Comparison of ENCODE assay signal across 23 mouse cellular contexts in the genomic region with DNA sequence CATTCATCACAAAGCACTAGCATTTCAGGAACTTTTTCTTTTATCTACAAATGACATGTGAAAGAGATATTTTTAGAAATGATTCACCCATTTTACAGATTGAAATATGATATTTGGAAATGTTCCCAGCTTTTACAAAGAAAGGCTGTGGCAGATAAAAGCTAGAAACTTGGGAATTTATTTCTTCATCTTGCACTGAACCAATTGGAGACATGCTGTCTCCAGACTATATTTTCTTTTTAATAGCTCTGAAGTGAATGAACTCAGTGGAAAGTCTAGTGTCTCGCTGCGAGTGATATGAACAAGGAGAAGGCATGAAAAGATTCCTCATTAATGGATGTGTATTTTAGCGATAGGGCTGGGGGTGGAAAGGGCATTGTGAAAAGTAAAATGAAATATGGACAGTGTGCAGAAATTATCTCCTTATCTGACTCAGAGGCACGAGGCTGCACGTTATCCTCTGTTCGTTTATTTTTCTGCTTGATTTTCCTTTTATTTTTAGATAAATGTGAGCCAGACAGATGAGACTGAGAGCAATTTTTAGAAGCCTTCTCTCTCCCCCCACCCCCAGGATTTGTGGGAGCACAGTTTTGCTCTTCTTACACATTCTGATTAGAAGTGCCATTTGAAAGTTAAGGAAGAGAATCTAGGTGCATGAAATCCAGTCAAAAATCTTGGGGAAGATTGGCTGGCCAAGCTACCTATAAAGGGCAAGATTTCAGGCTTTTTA.
DNase-seq lines count a peak whose midpoint lies in the region; ATAC-seq and TF ChIP-seq lines count a peak whose summit lies in the region.
"Had no signal": no experiment of that assay in that cellular context is flagged by ENCODE, and none has a peak within 500 bp of the region (broad histone marks: within the 10 kb centered on the region; RNA-seq: fewer than 3 reads in every experiment).

No protein-coding gene starts in this region.

- no peaks in the 10 kb centered on the region for H3K9me3 ChIP-seq in kidney, embryonic 14.5 days (ENCODE audit: control insufficient read depth, low read length)
- H3K9me3 ChIP-seq in lung, postnatal 0 days (ENCODE audit: low read length), result no peaks in the 10 kb centered on the region
- H3K9me3 ChIP-seq: embryonic facial prominence, embryonic 15.5 days; hindbrain, embryonic 13.5 days; liver, embryonic 12.5 days; midbrain, embryonic 15.5 days; neural tube, embryonic 12.5 days had no signal

- peak overlapping the region; percentile 37; the same call in 1 of the 2 replicates for H3K27ac ChIP-seq in kidney, embryonic 14.5 days (ENCODE audit: low read depth, low read length)
- H3K27ac ChIP-seq in lung, postnatal 0 days (ENCODE audit: low read length), result 0 out of 2 replicates have a peak overlapping the region, but pooled peaks have one; percentile 26
- H3K27ac ChIP-seq: embryonic facial prominence, embryonic 15.5 days; heart, adult 2 months; hindbrain, embryonic 13.5 days; left cerebral cortex, adult 2 months; liver, embryonic 12.5 days; midbrain, embryonic 15.5 days; neural tube, embryonic 12.5 days had no signal

- H3K9ac ChIP-seq in kidney, embryonic 14.5 days (ENCODE audit: low read depth, low read length), result no peak overlapping the region
- no peak overlapping the region for H3K9ac ChIP-seq in lung, postnatal 0 days (replicated peaks; ENCODE audit: low read depth)
- H3K9ac ChIP-seq: embryonic facial prominence, embryonic 15.5 days; hindbrain, embryonic 13.5 days; liver, embryonic 12.5 days; midbrain, embryonic 15.5 days; neural tube, embryonic 12.5 days had no signal

- 51% methylated on average over 6 of the region's 6 CpGs for WGBS in kidney, embryonic 14.5 days
- WGBS in lung, postnatal 0 days, result 23% methylated on average over 6 of the region's 6 CpGs
- 28% methylated on average over 6 of the region's 6 CpGs for WGBS in lung, adult 2 months

- H3K4me3 ChIP-seq in kidney, embryonic 14.5 days (ENCODE audit: low read length), result no peak overlapping the region
- H3K4me3 ChIP-seq in lung, postnatal 0 days (ENCODE audit: low read depth, low read length), result no peak overlapping the region
- no peak overlapping the region for H3K4me3 ChIP-seq in lung, adult 2 months (replicated peaks; ENCODE audit: extremely low read depth, low read depth, low read length)
- H3K4me3 ChIP-seq: embryonic facial prominence, embryonic 15.5 days; heart, adult 2 months; hindbrain, embryonic 13.5 days; left cerebral cortex, adult 2 months; liver, embryonic 12.5 days; midbrain, embryonic 15.5 days; neural tube, embryonic 12.5 days had no signal

- no peak for TF ChIP-seq EP300 in lung, postnatal 0 days (IDR thresholded peaks at IDR 0.05)

- no peaks in the 10 kb centered on the region for H3K36me3 ChIP-seq in kidney, embryonic 14.5 days (ENCODE audit: control insufficient read depth, insufficient read depth, low read length)
- no peaks in the 10 kb centered on the region for H3K36me3 ChIP-seq in lung, postnatal 0 days (ENCODE audit: insufficient read depth, low read length)
- H3K36me3 ChIP-seq: embryonic facial prominence, embryonic 15.5 days; hindbrain, embryonic 13.5 days; liver, embryonic 12.5 days; midbrain, embryonic 15.5 days; neural tube, embryonic 12.5 days had no signal

- H3K4me1 ChIP-seq in kidney, embryonic 14.5 days (ENCODE audit: control insufficient read depth, insufficient read depth, low read length), result no peaks in the 10 kb centered on the region
- no peaks in the 10 kb centered on the region for H3K4me1 ChIP-seq in lung, postnatal 0 days (ENCODE audit: insufficient read depth, low read depth, low read length)
- no peaks in the 10 kb centered on the region; the same call in 1 of the 2 replicates for H3K4me1 ChIP-seq in lung, adult 2 months (ENCODE audit: control insufficient read depth, insufficient read depth, low read length)
- H3K4me1 ChIP-seq: embryonic facial prominence, embryonic 15.5 days; hindbrain, embryonic 13.5 days; liver, embryonic 12.5 days; midbrain, embryonic 15.5 days; neural tube, embryonic 12.5 days had no signal

- no peak overlapping the region for H3K4me2 ChIP-seq in kidney, embryonic 14.5 days (replicated peaks; ENCODE audit: low read depth, low read length)
- H3K4me2 ChIP-seq in lung, postnatal 0 days (replicated peaks; ENCODE audit: low read depth, low read length), result no peak overlapping the region
- H3K4me2 ChIP-seq: embryonic facial prominence, embryonic 15.5 days; hindbrain, embryonic 13.5 days; liver, embryonic 12.5 days; midbrain, embryonic 15.5 days; neural tube, embryonic 12.5 days had no signal

- H3K27me3 ChIP-seq in kidney, embryonic 14.5 days (ENCODE audit: control insufficient read depth, insufficient read depth, low read length), result no peaks in the 10 kb centered on the region
- no peaks in the 10 kb centered on the region for H3K27me3 ChIP-seq in lung, postnatal 0 days (replicated peaks; ENCODE audit: insufficient read depth, low read length)
- H3K27me3 ChIP-seq: embryonic facial prominence, embryonic 15.5 days; hindbrain, embryonic 13.5 days; liver, embryonic 12.5 days; midbrain, embryonic 15.5 days; neural tube, embryonic 12.5 days had no signal

- DNase-seq in kidney, adult 18-20 months, result no peak
- peak; percentile 66 for DNase-seq in lung, postnatal 0 days (ENCODE audit: low spot score)
- no peak for DNase-seq in lung, adult 2 months
- DNase-seq in brain, adult 2 months (ENCODE audit: low read depth, low spot score), result peak; percentile 55
- peak; percentile 44 for DNase-seq in kidney, postnatal 14 days
- DNase-seq in gastrocnemius, postnatal 25 days, result no peak
- DNase-seq in testis, postnatal 14 days (ENCODE audit: low spot score), result no peak
- DNase-seq: adrenal gland, postnatal 14 days; cerebellum, adult 9-10 months; gastrocnemius, postnatal 14 days; heart, adult 2 months; heart, postnatal 36 days; lung, adult 18-20 months; lung, postnatal 36 days; thymus, postnatal 25 days had no signal

- TF ChIP-seq CTCF in lung, postnatal 0 days (IDR thresholded peaks at IDR 0.05), result no peak
- no peak for TF ChIP-seq CTCF in lung, adult 2 months (IDR thresholded peaks at IDR 0.05; ENCODE audit: insufficient read depth, low read length)

- ATAC-seq in kidney, embryonic 14.5 days (ENCODE audit: low FRiP score, low TSS enrichment), result peak; percentile 62; the same call in 1 of the 2 replicates
- ATAC-seq in lung, postnatal 0 days, result no peak
- ATAC-seq: forebrain, embryonic 14.5 days; liver, embryonic 12.5 days; midbrain, embryonic 15.5 days had no signal

- no peak for TF ChIP-seq POLR2A in lung, adult 2 months (IDR thresholded peaks at IDR 0.05; ENCODE audit: borderline replicate concordance, extremely low read depth, low read depth, low read length)

Comparison
In these comparisons a context has a peak if more than half of its experiments do, and no peak if none do; other contexts are left out.
1. DNase-seq: peak in lung, postnatal 0 days (single experiment), brain, adult 2 months (single experiment) and kidney, postnatal 14 days (single experiment); none in kidney, adult 18-20 months (single experiment), lung, adult 2 months (single experiment), gastrocnemius, postnatal 25 days (single experiment) and testis, postnatal 14 days (single experiment).